Mouse (Mus musculus) megakaryocyte-erythroid progenitor cell, adult 5-6 weeks (primary cell): ENCODE data around the gene Wwox. TPM values are rescaled to one million over a fixed set of nuclear protein-coding genes. Genes with fewer than 3 reads are reported as not detected.
A peak's percentile ranks its signal among the peaks of the same experiment; 100 is the strongest.

Source experiments
- ATAC-seq: replicated peaks from 2 replicates; pipeline ENCODE4 v1.8.0; 2016; ENCODE audit warnings: mild to moderate bottlenecking, inconsistent platforms; ENCODE audit not compliant: severe bottlenecking, poor library complexity, low FRiP score, low TSS enrichment
- total RNA-seq, 2 experiments: library from RNA; stranded (forward) in 1 of 2; stranded (reverse) in 1 of 2; fragments of 200-1000, 215-1000 nt in 1 of 2; fragments of >200 nt in 1 of 2; fragmentation: Nextera tagmentation in 1 of 2; gene quantifications; 2 replicates each; pipeline ENCODE4 v1.2.3; 2014 to 2017

Gene Wwox
- total RNA-seq, 2 experiments from 2014 or later: 8.5 to 28.7 TPM

- ATAC-seq: no peak
Measured at GRCm38 (mm10) chr8:115208415-115209192, 769.1 kb downstream of the Wwox start.

DNA sequence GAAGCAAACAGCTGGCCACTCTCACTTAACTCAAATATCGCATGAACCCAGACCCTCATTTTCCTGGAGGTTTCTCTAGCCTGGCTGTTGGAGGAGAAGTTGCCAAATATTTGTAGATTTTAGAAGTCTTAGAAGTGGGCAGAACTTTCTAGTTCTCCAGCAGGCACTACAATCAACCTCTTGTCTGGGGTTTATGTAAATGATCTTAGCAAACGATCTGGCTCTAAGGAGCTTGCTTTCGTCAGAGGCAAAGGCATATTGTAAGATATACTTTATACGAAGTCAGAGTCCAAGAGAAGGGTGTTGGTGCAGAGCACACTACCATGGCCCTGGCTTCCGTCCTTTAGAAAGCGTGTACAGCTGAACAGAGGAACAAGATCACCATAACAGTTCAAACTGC lies 770.6 kb downstream of the Wwox start:
- ATAC-seq: no peak

DNA sequence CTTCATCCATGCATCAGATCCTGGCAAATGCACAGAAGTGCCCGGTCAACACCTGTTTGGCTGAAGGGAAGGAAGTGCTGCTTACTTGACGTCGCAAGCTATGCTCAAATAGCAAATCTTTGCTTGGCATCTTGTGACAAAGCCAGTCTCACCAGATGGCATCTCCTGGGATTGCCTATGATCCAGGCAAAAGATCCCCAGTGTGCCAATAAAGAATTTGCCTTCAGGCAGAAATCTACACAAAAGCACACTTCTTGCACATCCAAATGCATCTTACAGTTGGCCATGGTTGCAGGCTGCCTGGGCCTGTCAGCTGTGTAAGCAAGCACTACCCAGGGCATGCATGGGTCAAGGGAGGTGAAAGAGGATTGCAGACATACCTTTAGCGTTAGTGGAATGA lies 773.7 kb downstream of the Wwox start:
- no peak for ATAC-seq

GRCm38 (mm10) chr8:115214870-115215269 lies 775.4 kb downstream of the Wwox start:
- no peak for ATAC-seq

GRCm38 (mm10) chr8:115216801-115217200 lies 777.3 kb downstream of the Wwox start:
- no peak for ATAC-seq

- no peak for ATAC-seq
Measured at GRCm38 (mm10) chr8:115222545-115222944, 783.1 kb downstream of the Wwox start.

DNA sequence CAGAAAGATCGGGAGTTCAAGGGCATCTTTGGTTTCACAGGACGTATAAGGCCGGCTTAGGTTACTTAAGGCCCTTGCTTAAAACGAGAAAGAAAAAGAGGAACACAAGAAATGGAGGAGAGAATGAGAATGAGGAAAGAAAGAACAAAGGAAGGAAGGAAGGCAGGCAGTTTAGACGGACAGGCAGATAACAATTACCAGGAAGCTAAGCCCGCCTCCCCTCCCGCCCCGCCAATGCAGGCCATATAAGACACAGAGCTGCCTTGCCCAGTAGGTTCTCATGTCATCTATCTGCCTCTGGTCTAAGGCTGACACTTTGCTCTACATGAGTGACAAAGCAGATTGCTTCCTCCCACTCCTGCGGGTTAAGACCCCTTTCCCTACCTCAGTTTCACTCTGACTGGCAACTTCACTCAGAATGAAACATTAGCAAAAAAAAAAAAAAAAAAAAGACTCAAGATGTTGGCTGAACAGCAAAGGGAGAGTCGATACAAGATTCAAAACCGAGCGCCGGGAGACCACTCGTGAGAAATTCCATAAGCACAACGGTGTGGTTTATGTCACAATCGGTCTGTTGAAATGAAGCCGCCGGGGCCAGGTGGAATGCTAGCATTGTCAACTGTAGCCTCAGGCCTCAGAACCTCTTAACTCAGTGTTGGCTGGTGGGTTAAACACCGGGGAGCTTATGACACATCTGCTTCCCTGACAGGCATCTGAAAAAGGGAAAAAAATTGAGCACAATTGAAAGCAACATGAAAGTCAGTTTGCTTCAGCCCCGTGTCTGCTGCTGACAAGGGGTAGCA lies 787.5 kb downstream of the Wwox start:
- no peak for ATAC-seq

DNA sequence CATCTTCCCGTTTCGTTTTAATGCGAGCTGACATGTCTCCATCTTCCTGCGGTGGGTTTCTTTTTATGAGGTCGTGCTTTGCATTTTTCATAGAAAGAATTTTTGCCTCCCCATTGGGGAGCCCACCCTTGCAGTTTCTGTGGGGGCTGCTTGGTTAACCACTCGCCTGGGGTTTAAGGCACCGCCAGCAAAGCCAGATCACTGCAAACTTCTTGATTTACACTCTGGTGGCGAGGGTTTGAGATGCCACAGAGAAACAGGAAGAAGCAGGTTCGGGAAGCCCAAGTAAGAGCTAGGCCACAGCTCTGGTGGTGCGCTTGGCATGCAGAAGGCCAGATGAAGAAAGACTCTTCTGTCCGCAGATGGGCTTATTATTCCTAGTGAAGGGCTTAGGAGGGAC lies 789.4 kb downstream of the Wwox start:
- no peak for ATAC-seq

- ATAC-seq: peak; percentile 50; the same call in 1 of the 2 replicates
Measured at GRCm38 (mm10) chr8:115234068-115234467, 794.6 kb downstream of the Wwox start.

DNA sequence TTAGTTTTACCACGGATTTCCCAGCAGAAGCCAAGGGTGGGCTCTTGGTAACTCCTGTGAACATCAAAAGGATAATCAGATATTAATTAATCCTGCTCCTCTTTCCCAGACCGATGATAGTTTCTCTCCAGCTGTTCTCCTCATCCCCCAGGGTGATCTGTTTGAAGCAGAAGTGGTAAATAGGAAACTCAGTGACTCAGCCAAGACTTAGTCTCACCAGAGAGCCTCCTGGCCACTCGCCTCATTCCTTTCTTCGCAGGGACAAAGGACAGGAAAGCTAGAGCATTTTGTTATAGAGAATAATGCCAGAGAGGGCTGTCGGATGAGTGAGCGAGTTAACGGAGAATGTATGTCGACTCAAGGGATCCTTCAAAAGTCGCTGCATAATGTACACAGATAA lies 798.1 kb downstream of the Wwox start:
- no peak for ATAC-seq

- ATAC-seq: no peak
Measured at GRCm38 (mm10) chr8:115243465-115244027, 804.1 kb downstream of the Wwox start.

DNA sequence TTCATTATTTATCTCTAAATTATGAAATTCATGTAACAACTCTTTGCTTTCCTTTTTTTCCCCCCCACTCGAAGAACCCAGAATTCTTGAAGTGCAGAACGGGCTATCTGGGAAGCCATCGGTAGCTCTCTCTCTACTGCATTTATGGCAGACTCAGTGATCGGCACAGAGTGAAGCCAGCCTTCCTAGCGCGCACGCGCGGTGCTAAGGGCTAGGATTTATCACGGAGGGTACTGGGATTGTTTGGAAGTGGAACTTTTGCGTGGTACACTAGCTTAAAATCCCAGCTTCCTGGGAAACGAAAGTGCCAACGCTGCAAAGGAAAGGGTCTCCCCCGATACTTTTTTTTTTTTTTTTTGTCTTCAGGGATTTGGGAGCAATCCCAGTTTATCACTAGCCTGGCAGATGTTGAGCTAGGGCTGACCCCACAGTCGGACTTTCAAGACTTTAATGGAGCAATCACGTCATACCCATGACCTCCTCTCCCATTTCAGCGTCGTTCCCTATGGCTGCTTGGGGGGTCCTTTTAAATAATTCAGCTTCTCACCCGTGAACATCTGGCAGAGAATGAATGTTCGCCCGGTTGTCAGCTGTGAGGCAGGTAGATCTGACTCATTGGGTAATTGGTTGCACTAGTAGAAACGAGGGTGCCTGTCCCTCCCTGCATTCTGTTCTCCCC lies 810.4 kb downstream of the Wwox start:
- ATAC-seq: no peak

DNA sequence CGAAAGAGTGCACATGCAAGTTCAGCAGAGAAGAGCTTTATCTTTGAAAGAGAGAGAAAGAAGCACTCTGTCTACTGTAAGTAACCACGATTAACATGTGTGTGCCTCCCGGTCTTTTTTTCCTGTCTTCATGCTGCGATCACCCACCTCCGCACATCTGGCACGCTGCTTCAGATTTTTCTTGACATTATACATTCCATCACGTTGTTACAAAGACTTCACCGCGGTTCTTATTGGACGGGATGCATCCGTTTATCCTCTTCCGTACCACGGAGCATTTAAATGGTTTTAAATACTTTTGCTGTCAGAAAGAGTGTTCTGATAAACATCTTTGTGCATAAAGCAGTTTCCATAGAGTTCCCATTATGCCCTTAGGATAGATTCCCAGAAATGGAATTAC lies 816.1 kb downstream of the Wwox start:
- ATAC-seq: no peak

GRCm38 (mm10) chr8:115257417-115257816 lies 818.0 kb downstream of the Wwox start:
- ATAC-seq: no peak

DNA sequence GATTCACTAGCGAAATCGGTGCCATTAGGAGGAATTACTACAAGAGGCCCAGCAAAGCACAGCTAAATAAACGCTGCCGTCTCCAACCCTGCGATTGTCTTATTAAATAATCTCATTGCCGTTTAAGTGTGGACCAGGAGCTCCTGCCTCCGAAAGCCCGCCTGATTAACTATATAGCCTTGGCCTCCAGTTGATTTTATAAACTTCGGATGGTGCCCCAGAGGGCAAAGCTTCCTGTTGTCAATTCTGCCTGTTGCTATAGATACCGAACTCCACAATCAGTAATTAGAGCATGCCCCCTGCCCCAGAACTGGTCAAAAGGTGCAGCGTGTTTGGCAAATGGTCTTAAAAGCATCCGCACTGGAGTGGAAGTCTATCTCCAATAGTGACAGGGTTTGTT lies 820.4 kb downstream of the Wwox start:
- no peak for ATAC-seq

DNA sequence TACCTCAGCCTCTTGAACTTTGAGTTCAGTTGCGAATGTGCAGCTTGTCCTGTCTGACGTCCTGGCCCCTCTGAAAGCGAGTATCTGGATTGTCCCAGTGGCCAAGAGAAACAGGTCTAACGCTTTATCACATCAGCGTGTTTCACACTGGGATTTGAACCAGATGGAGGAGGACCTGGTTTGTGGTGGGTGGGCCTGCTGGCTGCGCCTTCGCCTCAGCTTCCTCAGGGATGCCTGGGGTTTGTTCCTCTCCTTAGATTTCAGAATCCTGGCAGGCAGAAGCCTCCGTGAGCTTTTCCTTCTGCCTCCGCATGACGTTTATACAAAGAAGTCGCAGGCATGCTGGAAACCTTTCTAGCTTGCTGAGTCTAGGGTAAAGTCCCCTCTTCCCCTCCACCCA lies 827.7 kb downstream of the Wwox start:
- no peak for ATAC-seq

- no peak for ATAC-seq
Measured at GRCm38 (mm10) chr8:115269601-115270000, 830.1 kb downstream of the Wwox start.

- no peak for ATAC-seq
Measured at GRCm38 (mm10) chr8:115273976-115274375, 834.5 kb downstream of the Wwox start.

DNA sequence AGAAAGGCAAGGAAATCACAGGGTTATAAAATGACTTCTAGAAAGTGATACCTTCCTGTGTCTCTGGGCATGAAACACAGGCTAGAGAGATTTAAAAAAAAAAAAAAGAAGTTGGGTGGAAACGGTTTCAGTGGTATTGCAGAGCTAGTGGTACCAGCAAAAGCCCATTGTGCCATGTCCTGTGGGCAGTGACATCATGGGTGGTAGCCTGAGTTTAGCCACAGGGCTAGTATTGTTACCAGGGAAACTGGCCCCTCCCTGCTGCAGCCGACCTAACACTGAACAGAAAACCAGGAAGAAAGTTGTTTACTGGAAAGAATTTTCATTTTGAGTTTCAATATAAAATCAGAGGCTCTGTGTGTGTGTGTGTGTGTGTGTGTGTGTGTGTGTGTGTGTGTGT lies 836.8 kb downstream of the Wwox start:
- no peak for ATAC-seq

GRCm38 (mm10) chr8:115278291-115278690 lies 838.8 kb downstream of the Wwox start:
- no peak for ATAC-seq
